Comparison of ENCODE assay signal across 10 mouse cellular contexts in genomic region chr17:56409759-56410158, GRCm38 (mm10).
DNase-seq lines count a peak whose midpoint lies in the region; ATAC-seq and TF ChIP-seq lines count a peak whose summit lies in the region.
"Had no signal": no experiment of that assay in that cellular context is flagged by ENCODE, and none has a peak within 500 bp of the region (broad histone marks: within the 10 kb centered on the region; RNA-seq: fewer than 3 reads in every experiment).

No protein-coding gene starts in this region.

- no peaks in the 10 kb centered on the region for H3K9me3 ChIP-seq in embryonic facial prominence, embryonic 14.5 days (ENCODE audit: control insufficient read depth, low read length)
- H3K9me3 ChIP-seq in hindbrain, embryonic 13.5 days = no peaks in the 10 kb centered on the region
- no peaks in the 10 kb centered on the region for H3K9me3 ChIP-seq in midbrain, embryonic 12.5 days
- no peaks in the 10 kb centered on the region; the same call in 1 of the 2 replicates for H3K9me3 ChIP-seq in heart, embryonic 11.5 days (replicated peaks; ENCODE audit: control insufficient read depth, low read length)
- H3K9me3 ChIP-seq: lung, embryonic 15.5 days had no signal

- DNase-seq in kidney, adult 2 months = peak; percentile 15
- no peak for DNase-seq in kidney, adult 18-20 months
- DNase-seq in embryonic facial prominence, embryonic 14.5 days (ENCODE audit: low spot score) = no peak
- DNase-seq in thymus, adult 2 months = no peak
- DNase-seq: layer of hippocampus, adult 9-11 months had no signal

- no peak overlapping the region for H3K4me2 ChIP-seq in embryonic facial prominence, embryonic 14.5 days (ENCODE audit: low read depth, low read length)
- H3K4me2 ChIP-seq in hindbrain, embryonic 13.5 days = no peak overlapping the region
- H3K4me2 ChIP-seq in midbrain, embryonic 12.5 days (replicated peaks) = no peak overlapping the region
- H3K4me2 ChIP-seq in heart, embryonic 11.5 days = no peak overlapping the region
- H3K4me2 ChIP-seq: lung, embryonic 15.5 days had no signal

- no peak overlapping the region for H3K27ac ChIP-seq in kidney, adult 2 months (ENCODE audit: insufficient read depth, low read depth, low read length)
- no peak overlapping the region for H3K27ac ChIP-seq in embryonic facial prominence, embryonic 14.5 days (replicated peaks; ENCODE audit: low read depth, low read length)
- H3K27ac ChIP-seq in hindbrain, embryonic 13.5 days = peak overlapping the region; percentile 80
- peak overlapping the region; percentile 62 for H3K27ac ChIP-seq in midbrain, embryonic 12.5 days (replicated peaks)
- H3K27ac ChIP-seq in thymus, adult 2 months (ENCODE audit: control insufficient read depth, insufficient read depth, low read length) = no peak overlapping the region
- no peak overlapping the region for H3K27ac ChIP-seq in heart, embryonic 11.5 days (ENCODE audit: low read depth, low read length)
- H3K27ac ChIP-seq: lung, embryonic 15.5 days had no signal

- ATAC-seq in embryonic facial prominence, embryonic 14.5 days (ENCODE audit: low read depth) = peak; percentile 55; the same call in 1 of the 2 replicates
- 0 out of 2 replicates have a peak, but pooled peaks have one; percentile 16 for ATAC-seq in hindbrain, embryonic 13.5 days (ENCODE audit: low FRiP score)
- ATAC-seq in midbrain, embryonic 12.5 days (ENCODE audit: low FRiP score, low read depth) = peak; percentile 16; the same call in 1 of the 2 replicates
- no peak for ATAC-seq in megakaryocyte progenitor cell, adult 5-6 weeks (replicated peaks; ENCODE audit: poor library complexity)
- no peak for ATAC-seq in heart, embryonic 11.5 days (replicated peaks; ENCODE audit: insufficient number of reproducible peaks, low FRiP score, low TSS enrichment)

- H3K4me3 ChIP-seq in kidney, adult 2 months (ENCODE audit: insufficient read depth, low read depth, low read length) = no peak overlapping the region
- no peak overlapping the region for H3K4me3 ChIP-seq in embryonic facial prominence, embryonic 14.5 days (ENCODE audit: low read depth, low read length)
- H3K4me3 ChIP-seq in hindbrain, embryonic 13.5 days = no peak overlapping the region
- no peak overlapping the region for H3K4me3 ChIP-seq in midbrain, embryonic 12.5 days
- H3K4me3 ChIP-seq in thymus, adult 2 months (ENCODE audit: control insufficient read depth, insufficient read depth, low read length) = no peak overlapping the region
- no peak overlapping the region for H3K4me3 ChIP-seq in heart, embryonic 11.5 days (ENCODE audit: low read depth, low read length)
- H3K4me3 ChIP-seq: lung, embryonic 15.5 days had no signal

- TF ChIP-seq CTCF in kidney, adult 2 months (conservative IDR thresholded peaks at IDR 0.05; ENCODE audit: insufficient read depth, insufficient read length, low read depth, low read length) = no peak
- TF ChIP-seq CTCF in thymus, adult 2 months (IDR thresholded peaks at IDR 0.05; ENCODE audit: borderline replicate concordance, control insufficient read depth, extremely low read depth, insufficient read depth, low read length, poor library complexity) = no peak

- no peaks in the 10 kb centered on the region for H3K4me1 ChIP-seq in kidney, adult 2 months (ENCODE audit: control insufficient read depth, insufficient read depth, low read length)
- H3K4me1 ChIP-seq in embryonic facial prominence, embryonic 14.5 days (ENCODE audit: control insufficient read depth, insufficient read depth, low read length) = peaks cover 7% of the 10 kb centered on the region; the same call in 1 of the 2 replicates
- peaks cover 49% of the 10 kb centered on the region for H3K4me1 ChIP-seq in hindbrain, embryonic 13.5 days (replicated peaks)
- peaks cover 34% of the 10 kb centered on the region for H3K4me1 ChIP-seq in midbrain, embryonic 12.5 days
- no peaks in the 10 kb centered on the region for H3K4me1 ChIP-seq in thymus, adult 2 months (replicated peaks; ENCODE audit: control insufficient read depth, insufficient read depth, low read length)
- peaks cover 27% of the 10 kb centered on the region for H3K4me1 ChIP-seq in heart, embryonic 11.5 days (ENCODE audit: control insufficient read depth, insufficient read depth, low read length)

- no peaks in the 10 kb centered on the region for H3K27me3 ChIP-seq in kidney, adult 2 months (replicated peaks; ENCODE audit: control insufficient read depth, insufficient read depth, low read length)
- H3K27me3 ChIP-seq in embryonic facial prominence, embryonic 14.5 days (replicated peaks; ENCODE audit: control insufficient read depth, insufficient read depth, low read length) = no peaks in the 10 kb centered on the region
- H3K27me3 ChIP-seq in hindbrain, embryonic 13.5 days = no peaks in the 10 kb centered on the region
- H3K27me3 ChIP-seq in midbrain, embryonic 12.5 days = no peaks in the 10 kb centered on the region
- H3K27me3 ChIP-seq in thymus, adult 2 months (ENCODE audit: control insufficient read depth, insufficient read depth, low read length) = no peaks in the 10 kb centered on the region
- no peaks in the 10 kb centered on the region for H3K27me3 ChIP-seq in heart, embryonic 11.5 days (ENCODE audit: control insufficient read depth, insufficient read depth, low read length)
- H3K27me3 ChIP-seq: lung, embryonic 15.5 days had no signal

- no peaks in the 10 kb centered on the region for H3K36me3 ChIP-seq in kidney, adult 2 months (ENCODE audit: control insufficient read depth, insufficient read depth, low read length)
- peaks cover 54% of the 10 kb centered on the region for H3K36me3 ChIP-seq in embryonic facial prominence, embryonic 14.5 days (ENCODE audit: control insufficient read depth, insufficient read depth, low read length)
- peaks cover 49% of the 10 kb centered on the region for H3K36me3 ChIP-seq in hindbrain, embryonic 13.5 days
- H3K36me3 ChIP-seq in midbrain, embryonic 12.5 days = peaks cover 55% of the 10 kb centered on the region
- H3K36me3 ChIP-seq in thymus, adult 2 months (ENCODE audit: control insufficient read depth, insufficient read depth, low read length) = no peaks in the 10 kb centered on the region
- peaks cover 30% of the 10 kb centered on the region for H3K36me3 ChIP-seq in heart, embryonic 11.5 days (ENCODE audit: control insufficient read depth, insufficient read depth, low read length)

- H3K9ac ChIP-seq in embryonic facial prominence, embryonic 14.5 days (ENCODE audit: low read depth, low read length) = no peak overlapping the region
- H3K9ac ChIP-seq in hindbrain, embryonic 13.5 days = peak overlapping the region; percentile 40
- no peak overlapping the region for H3K9ac ChIP-seq in midbrain, embryonic 12.5 days (replicated peaks)
- H3K9ac ChIP-seq in heart, embryonic 11.5 days (ENCODE audit: low read depth, low read length) = no peak overlapping the region
- H3K9ac ChIP-seq: lung, embryonic 15.5 days had no signal

- TF ChIP-seq POLR2A in kidney, adult 2 months (IDR thresholded peaks at IDR 0.05; ENCODE audit: low read depth, low read length) = no peak
- TF ChIP-seq POLR2A in thymus, adult 2 months (IDR thresholded peaks at IDR 0.05; ENCODE audit: control insufficient read depth, extremely low read depth, insufficient read depth, low read length, poor library complexity) = no peak

- WGBS in kidney, adult 2 months = 46% methylated on average over 8 of the region's 8 CpGs
- WGBS in embryonic facial prominence, embryonic 14.5 days = 40% methylated on average over 7 of the region's 8 CpGs
- 52% methylated on average over 8 of the region's 8 CpGs for WGBS in hindbrain, embryonic 13.5 days
- 45% methylated on average over 8 of the region's 8 CpGs for WGBS in midbrain, embryonic 12.5 days
- 90% methylated on average over 8 of the region's 8 CpGs for WGBS in thymus, adult 2 months
- WGBS in heart, embryonic 11.5 days (ENCODE audit: insufficient replicate concordance) = 32% methylated on average over 8 of the region's 8 CpGs

Comparison
In these comparisons a context has a peak if more than half of its experiments do, and no peak if none do; other contexts are left out.
1. H3K27ac ChIP-seq: peak in hindbrain, embryonic 13.5 days (single experiment) and midbrain, embryonic 12.5 days (single experiment); none in kidney, adult 2 months (single experiment), embryonic facial prominence, embryonic 14.5 days (single experiment), thymus, adult 2 months (single experiment) and heart, embryonic 11.5 days (single experiment).
2. ATAC-seq: peak in embryonic facial prominence, embryonic 14.5 days (single experiment), hindbrain, embryonic 13.5 days (single experiment) and midbrain, embryonic 12.5 days (single experiment); none in megakaryocyte progenitor cell, adult 5-6 weeks (single experiment) and heart, embryonic 11.5 days (single experiment).